Mouse (Mus musculus) intestine, postnatal 0 days (tissue): ENCODE data around the gene Trpm4. TPM values are rescaled to one million over a fixed set of nuclear protein-coding genes. Genes with fewer than 3 reads are reported as not detected.
A peak's percentile ranks its signal among the peaks of the same experiment; 100 is the strongest.

Source experiments
- ATAC-seq: fragments of 200-750 bp; cut with Nextera tagmentation; 2 replicates; pipeline ENCODE4 v1.8.0; 2017; ENCODE audit warnings: mild to moderate bottlenecking, moderate TSS enrichment, moderate library complexity
- H3K27ac ChIP-seq: fragments of 300-500 bp; sonication (generic); 2 replicates; pipeline ENCODE4 v1.5.1; 2014; ENCODE audit warnings: mild to moderate bottlenecking, low read depth, low read length, moderate library complexity
- H3K27me3 ChIP-seq: fragments of 300-500 bp; sonication (generic); replicated peaks from 2 replicates; pipeline ENCODE4 v1.6.1; 2014; ENCODE audit warnings: low read length, mixed read lengths; ENCODE audit not compliant: control insufficient read depth, insufficient read depth
- H3K36me3 ChIP-seq: fragments of 300-500 bp; sonication (generic); 2 replicates; pipeline ENCODE4 v1.6.1; 2014; ENCODE audit warnings: mild to moderate bottlenecking, moderate library complexity; ENCODE audit not compliant: control insufficient read depth, insufficient read depth
- H3K4me1 ChIP-seq: fragments of 300-500 bp; sonication (generic); replicated peaks from 2 replicates; pipeline ENCODE4 v1.6.1; 2014; ENCODE audit warnings: antibody characterized with exemption, low read length, mixed read lengths; ENCODE audit not compliant: control insufficient read depth, insufficient read depth
- H3K4me2 ChIP-seq: fragments of 300-500 bp; sonication (generic); replicated peaks from 2 replicates; pipeline ENCODE4 v1.6.1; 2014; ENCODE audit warnings: low read depth, mild to moderate bottlenecking, moderate library complexity
- H3K4me3 ChIP-seq: fragments of 300-500 bp; sonication (generic); 2 replicates; pipeline ENCODE4 v1.5.1; 2014; ENCODE audit warnings: low read depth, low read length
- H3K9ac ChIP-seq: fragments of 300-500 bp; sonication (generic); 2 replicates; pipeline ENCODE4 v1.6.1; 2014; ENCODE audit warnings: mild to moderate bottlenecking, low read depth, low read length
- H3K9me3 ChIP-seq: fragments of 300-500 bp; sonication (generic); 2 replicates; pipeline ENCODE4 v1.6.1; 2016; ENCODE audit warnings: mixed run types; ENCODE audit not compliant: control insufficient read depth
- CTCF ChIP-seq: sonication (generic); IDR thresholded peaks from 2 replicates; pipeline ENCODE4 v1.5.1; 2016; ENCODE audit warnings: low read depth, mild to moderate bottlenecking, control low read depth, antibody characterized with exemption, moderate library complexity
- WGBS: fragments of 180-500 bp; shearing (Covaris S2); extraction: QIAGEN DNeasy Blood & Tissue Kit; methylation state at CpG from one replicate; pipeline ENCODE4 v1.1.7; 2014; 5-methylcytosine and 5-hydroxymethylcytosine counted together
- polyA plus RNA-seq: library from polyadenylated mRNA; unstranded; fragments of >200 nt; fragmentation: Nextera tagmentation; extraction: Ambion mirVana; gene quantifications from 2 replicates; pipeline ENCODE4 v1.2.1, GENCODE M21; 2015

Trpm4 gene
- polyA plus RNA-seq, 1 experiment from 2014 or later: 49.4 TPM

DNA sequence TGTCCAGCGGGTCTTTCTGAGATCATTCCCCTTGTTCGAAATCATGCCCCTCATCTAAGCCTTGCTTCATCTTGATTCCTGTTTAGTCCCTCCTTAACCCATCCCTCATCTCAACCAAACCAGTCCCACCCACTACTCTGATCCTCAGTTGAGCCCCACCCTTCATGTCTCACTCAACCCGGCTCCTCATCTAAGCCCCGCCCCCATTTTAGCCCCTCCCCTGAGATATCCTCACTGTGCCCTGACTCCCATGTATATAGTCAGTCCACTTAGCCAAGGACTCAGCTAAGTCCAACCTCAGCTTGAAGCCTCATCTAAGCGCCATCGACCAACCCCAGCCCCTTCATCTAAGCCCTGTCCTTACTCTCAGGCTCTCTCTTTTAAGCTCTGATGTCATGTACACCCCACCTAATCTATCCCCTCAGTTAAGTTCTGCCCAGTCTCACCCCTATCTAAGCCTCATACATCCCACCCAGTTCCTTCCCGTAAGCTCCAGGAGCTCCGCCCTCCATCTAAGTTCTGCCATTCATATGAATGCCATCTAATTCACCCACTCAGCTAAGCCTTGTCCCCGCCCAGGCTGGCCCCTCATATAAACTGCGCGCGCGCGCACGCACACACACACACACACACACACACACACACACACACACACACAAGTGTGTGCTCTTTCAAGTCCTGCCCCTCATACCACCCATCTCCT, 21.9 kb upstream of the Trpm4 start:
- Histone ChIP-seq H3K9me3 (no peaks in the 10 kb centered on the region), H3K4me1 (no peaks in the 10 kb centered on the region), H3K4me2 (no peak overlapping the region), H3K27me3 (peaks cover 7% of the 10 kb centered on the region; the same call in 1 of the 2 replicates), H3K9ac (no peak overlapping the region), H3K27ac (no peak overlapping the region), H3K36me3 (no peaks in the 10 kb centered on the region), H3K4me3 (no peak overlapping the region)
- ATAC-seq: no peak
- TF ChIP-seq CTCF: no peak
- 72% methylated on average over 15 of the region's 15 CpGs for WGBS

DNA sequence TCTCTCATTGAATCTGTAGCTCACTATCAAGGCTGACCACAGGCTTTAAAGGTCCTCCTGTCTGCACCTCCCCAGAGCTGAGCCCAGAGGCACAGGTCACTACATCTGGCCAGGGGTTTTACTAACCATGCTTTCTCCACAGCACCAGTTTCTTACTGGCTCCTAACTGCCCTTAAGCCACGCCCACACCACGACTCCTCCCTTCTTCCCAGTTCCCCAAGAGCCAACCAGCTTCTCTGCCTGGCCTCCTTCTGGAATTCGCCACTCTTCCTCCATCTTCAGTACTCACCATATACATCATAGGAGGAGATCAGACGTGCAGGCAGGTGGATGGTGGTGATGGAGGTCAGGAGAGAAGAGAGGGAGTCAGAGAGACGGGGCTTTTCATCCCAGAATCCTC, 19.5 kb upstream of the Trpm4 start:
- H3K4me2 ChIP-seq: no peak overlapping the region
- H3K4me3 ChIP-seq: no peak overlapping the region
- H3K27me3 ChIP-seq: no peaks in the 10 kb centered on the region
- no peaks in the 10 kb centered on the region for H3K9me3 ChIP-seq
- no peaks in the 10 kb centered on the region for H3K4me1 ChIP-seq
- WGBS: 20% methylated on average over 5 of the region's 5 CpGs
- H3K27ac ChIP-seq: no peak overlapping the region
- no peak for TF ChIP-seq CTCF
- no peak for ATAC-seq
- no peaks in the 10 kb centered on the region for H3K36me3 ChIP-seq
- no peak overlapping the region for H3K9ac ChIP-seq

GRCm38 (mm10) chr7:45346905-45347304, 13.3 kb upstream of the Trpm4 start:
- Histone ChIP-seq H3K9me3 (no peaks in the 10 kb centered on the region), H3K36me3 (no peaks in the 10 kb centered on the region; the same call in 1 of the 2 replicates), H3K4me1 (no peaks in the 10 kb centered on the region), H3K4me2 (no peak overlapping the region), H3K27ac (no peak overlapping the region), H3K4me3 (no peak overlapping the region), H3K9ac (no peak overlapping the region), H3K27me3 (no peaks in the 10 kb centered on the region)
- ATAC-seq: no peak
- TF ChIP-seq CTCF: no peak
- WGBS: 73% methylated on average over 13 of the region's 13 CpGs

- peak; percentile 65 for TF ChIP-seq CTCF
- no peak for ATAC-seq
- 27% methylated on average over 13 of the region's 13 CpGs for WGBS
- H3K27ac ChIP-seq: no peak overlapping the region
- no peaks in the 10 kb centered on the region; the same call in 1 of the 2 replicates for H3K36me3 ChIP-seq
- no peak overlapping the region for H3K4me3 ChIP-seq
- no peak overlapping the region for H3K9ac ChIP-seq
- H3K9me3 ChIP-seq: no peaks in the 10 kb centered on the region
- no peaks in the 10 kb centered on the region for H3K27me3 ChIP-seq
- H3K4me2 ChIP-seq: no peak overlapping the region
- peaks cover 6% of the 10 kb centered on the region; the same call in 1 of the 2 replicates for H3K4me1 ChIP-seq
Observed at GRCm38 (mm10) chr7:45343543-45343942, 10.0 kb upstream of the Trpm4 start.

DNA sequence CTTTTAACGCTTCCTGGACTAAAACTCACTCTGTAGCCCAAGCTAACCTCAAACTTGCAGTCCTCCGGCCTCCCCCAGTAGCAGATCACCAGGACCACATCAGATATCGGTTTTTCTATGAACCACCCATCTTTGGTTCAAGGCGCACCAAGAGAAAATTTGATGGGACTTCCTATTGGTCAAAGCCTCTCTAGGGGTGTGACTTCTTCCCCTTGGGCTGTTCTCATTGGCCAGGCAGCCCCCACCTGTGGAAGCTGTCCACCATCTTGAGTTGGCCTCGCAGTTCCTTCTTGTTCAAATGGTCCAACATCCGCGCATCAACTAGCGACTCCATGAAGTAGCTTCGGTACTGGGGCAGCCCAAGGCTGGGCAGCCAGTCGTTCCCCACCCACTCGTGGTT, 8.5 kb upstream of the Trpm4 start:
- no peak for ATAC-seq
- Histone ChIP-seq H3K36me3 (no peaks in the 10 kb centered on the region; the same call in 1 of the 2 replicates), H3K4me3 (no peak overlapping the region), H3K9ac (no peak overlapping the region), H3K4me1 (peaks cover 16% of the 10 kb centered on the region), H3K27ac (no peak overlapping the region), H3K27me3 (no peaks in the 10 kb centered on the region), H3K9me3 (no peaks in the 10 kb centered on the region), H3K4me2 (no peak overlapping the region)
- 90% methylated on average over 11 of the region's 11 CpGs for WGBS
- no peak for TF ChIP-seq CTCF

DNA sequence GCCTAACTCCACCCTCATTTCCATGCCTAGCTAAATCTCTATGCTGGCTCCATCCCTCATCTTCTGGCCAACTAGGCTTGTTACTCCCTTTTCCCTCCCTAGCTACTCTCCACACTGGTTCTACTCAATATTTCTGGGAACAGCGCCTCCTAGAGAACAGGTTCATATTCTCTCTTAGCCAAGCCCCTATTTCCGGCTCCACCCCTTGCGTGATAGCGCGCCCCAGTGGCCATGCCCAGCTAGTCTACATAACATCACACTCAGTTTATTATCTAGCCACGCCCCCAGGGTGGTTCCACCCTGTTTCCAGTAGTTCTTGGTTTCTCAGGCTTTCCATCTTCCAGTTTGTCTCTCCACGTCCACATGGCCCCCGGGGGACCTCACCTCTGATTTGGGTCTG, 7.7 kb upstream of the Trpm4 start:
- no peaks in the 10 kb centered on the region for H3K36me3 ChIP-seq
- H3K9ac ChIP-seq: no peak overlapping the region
- 0 out of 2 replicates have a peak overlapping the region, but pooled peaks have one; percentile 54 for H3K4me3 ChIP-seq
- TF ChIP-seq CTCF: peak; percentile 98
- no peaks in the 10 kb centered on the region for H3K9me3 ChIP-seq
- peak; percentile 72 for ATAC-seq
- WGBS: 2% methylated on average over 8 of the region's 8 CpGs
- peaks cover 16% of the 10 kb centered on the region for H3K4me1 ChIP-seq
- no peaks in the 10 kb centered on the region for H3K27me3 ChIP-seq
- H3K27ac ChIP-seq: no peak overlapping the region
- peak overlapping the region; percentile 91 for H3K4me2 ChIP-seq
